Mouse (Mus musculus): ENCODE results near the gene Zfp81. TPM values are rescaled to one million over a fixed set of nuclear protein-coding genes. Genes with fewer than 3 reads are reported as not detected.
"Not testable (repeated sequence)": the region's sequence is repeated elsewhere in the genome, so short reads cannot be mapped to it uniquely, and the experiment has no call there.

Gene Zfp81
- 10 to 100 TPM; 26.5 to 28.8 TPM for total RNA-seq (2021)
- long read RNA-seq, full-length matches to known transcripts = 2 of 7 reads
- long read RNA-seq, partial matches to known transcripts = 0 of 7 reads
- long read RNA-seq, other reads (novel, unspliced or antisense) = 5 of 7 reads

- DNase-seq (ENCODE audit: low spot score in 2 of 2) = peak; percentile 84 to 85
Measured at GRCm38 (mm10) chr17:33358411-33359384, at the start of gene Zfp81. Gene Zfp81, minus strand, starts transcription at chr17:33358878.

GRCm38 (mm10) chr17:33394182-33395034, 35.7 kb upstream of the Zfp81 start, which contains the start of gene Zfp101:
Gene Zfp101, minus strand, starts transcription at chr17:33394641.
- DNase-seq (ENCODE audit: low spot score in 2 of 2) = peak; percentile 84 to 87

GRCm38 (mm10) chr17:33392271-33392670, 33.6 kb upstream of the Zfp81 start:
- no peak for DNase-seq (ENCODE audit: low spot score in 2 of 2)

- no peak for DNase-seq (ENCODE audit: low spot score in 2 of 2)
Measured at GRCm38 (mm10) chr17:33385705-33386104, 27.0 kb upstream of the Zfp81 start.

- DNase-seq (ENCODE audit: low spot score in 2 of 2) = no peak
Measured at GRCm38 (mm10) chr17:33372795-33373194, 14.1 kb upstream of the Zfp81 start.

- no peak for DNase-seq (ENCODE audit: low spot score in 2 of 2)
Measured at GRCm38 (mm10) chr17:33352981-33353380, 5.7 kb downstream of the Zfp81 start.

GRCm38 (mm10) chr17:33289876-33290149, 68.9 kb downstream of the Zfp81 start:
- DNase-seq (ENCODE audit: low spot score in 2 of 2) = not testable (repeated sequence)

GRCm38 (mm10) chr17:33289039-33289875, 69.4 kb downstream of the Zfp81 start, which contains the start of gene Zfp955b:
Gene Zfp955b, plus strand, starts transcription at chr17:33289544.
- not testable (repeated sequence) for DNase-seq (ENCODE audit: low spot score in 2 of 2)

Other genes starting within 250 kb of the Zfp81 start
- gene Morc2b, start 219.2 kb downstream of the Zfp81 start, total RNA-seq (2021) = 1 to 10 TPM; 1.0 to 1.2 TPM
- gene Olfr55, start 190.4 kb downstream of the Zfp81 start, total RNA-seq (2021) = not detected
- gene Olfr239, start 167.6 kb downstream of the Zfp81 start, total RNA-seq (2021) = not detected
- gene Olfr1564, start 137.2 kb downstream of the Zfp81 start, total RNA-seq (2021) = under 1 TPM; 0.42 to 0.59 TPM
- 10 to 100 TPM; 13.9 to 15.0 TPM for gene Zfp955a, start 103.7 kb downstream of the Zfp81 start, total RNA-seq (2021)
- gene Olfr63, start 94.2 kb downstream of the Zfp81 start, total RNA-seq (2021) = not detected
- 10 to 100 TPM; 21.5 to 26.8 TPM for gene Zfp955b, start 69.3 kb downstream of the Zfp81 start, total RNA-seq (2021)
- gene Zfp101, start 35.8 kb upstream of the Zfp81 start, total RNA-seq (2021) = 10 to 100 TPM in 1 of 2 experiments, 1 to 10 TPM in 1; 9.2 to 11.7 TPM
- under 1 TPM in 1 of 2 experiments, not detected in 1; 0.43 TPM for gene Actl9, start 74.0 kb upstream of the Zfp81 start, total RNA-seq (2021)
- gene Adamts10, start 165.3 kb upstream of the Zfp81 start, total RNA-seq (2021) = 10 to 100 TPM; 37.2 to 37.5 TPM
- gene Myo1f, start 196.8 kb upstream of the Zfp81 start, total RNA-seq (2021) = 1 to 10 TPM; 1.5 to 1.6 TPM